Mouse (Mus musculus): ENCODE data around the gene Ndel1.
"Not testable (repeated sequence)": the region's sequence is repeated elsewhere in the genome, so short reads cannot be mapped to it uniquely, and the experiment has no call there.

Ndel1 gene

DNA sequence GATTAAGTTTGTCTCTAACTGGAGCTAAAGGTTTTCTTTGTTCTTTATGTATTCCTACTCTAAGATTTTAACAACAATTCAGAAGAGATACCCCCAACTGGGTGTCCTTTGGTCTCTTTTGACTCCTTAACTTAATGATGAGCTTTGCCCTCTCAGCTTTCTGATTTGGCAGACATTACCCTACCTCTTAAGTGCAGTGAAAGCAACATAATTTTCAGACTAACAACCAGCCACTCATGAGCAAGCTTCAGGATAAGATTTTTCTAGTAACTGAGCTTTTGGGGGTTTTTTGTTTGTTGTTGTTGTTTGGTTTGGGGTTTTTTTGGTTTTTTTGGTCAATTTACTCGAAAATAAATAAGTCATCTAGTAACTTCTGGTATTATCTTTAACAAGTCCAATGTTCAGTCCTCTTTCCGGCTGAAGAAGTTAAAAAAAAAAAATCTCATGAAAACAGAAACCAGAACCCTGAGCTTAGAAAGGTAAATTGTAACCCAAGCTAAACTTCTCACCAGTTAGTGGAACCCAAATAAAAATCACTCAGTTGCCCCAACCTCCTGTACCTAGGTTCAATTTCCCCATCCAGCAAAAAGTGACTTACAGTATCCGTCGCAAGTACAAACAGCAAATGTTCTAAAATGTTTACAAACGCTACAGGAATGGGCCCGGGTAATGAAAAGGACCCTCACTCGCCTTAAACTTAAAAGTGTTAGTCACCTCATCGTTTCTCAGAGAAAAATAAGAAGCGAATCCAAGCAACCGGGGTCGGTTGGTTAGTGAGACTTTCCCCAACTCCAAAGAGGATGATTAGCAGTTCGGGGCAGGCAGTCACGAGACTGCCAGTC, 19.8 kb downstream of the Ndel1 start:
- DNase-seq (ENCODE audit: low read depth, low spot score) = no peak

DNA sequence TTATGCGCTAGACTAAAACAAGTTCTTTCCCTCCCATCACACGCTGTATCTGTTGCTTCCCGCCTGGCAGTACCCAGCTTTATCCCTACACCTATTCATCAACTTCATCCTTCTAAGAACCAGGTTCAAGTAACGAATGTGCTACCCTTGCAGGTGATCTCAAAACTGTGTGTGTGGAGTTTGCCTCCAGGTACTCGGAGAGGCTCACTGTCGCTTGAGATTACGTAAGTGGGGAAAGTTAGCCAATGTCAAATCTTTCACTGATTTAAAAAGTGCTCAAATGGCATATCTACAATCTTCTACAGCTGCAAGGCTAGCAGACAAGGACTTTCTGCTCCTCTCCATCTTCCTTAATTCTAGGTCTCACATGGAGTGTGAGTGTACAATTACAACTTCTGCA, 20.8 kb downstream of the Ndel1 start:
- no peak for DNase-seq (ENCODE audit: low read depth, low spot score)

- no peak for DNase-seq (ENCODE audit: low read depth, low spot score)
Measured at GRCm38 (mm10) chr11:68839606-68840005, 32.1 kb downstream of the Ndel1 start.

- DNase-seq (ENCODE audit: low read depth, low spot score) = no peak
Measured at GRCm38 (mm10) chr11:68835034-68835433, 36.6 kb downstream of the Ndel1 start.

GRCm38 (mm10) chr11:68833593-68833992, 38.1 kb downstream of the Ndel1 start:
- DNase-seq (ENCODE audit: low read depth, low spot score) = no peak

DNA sequence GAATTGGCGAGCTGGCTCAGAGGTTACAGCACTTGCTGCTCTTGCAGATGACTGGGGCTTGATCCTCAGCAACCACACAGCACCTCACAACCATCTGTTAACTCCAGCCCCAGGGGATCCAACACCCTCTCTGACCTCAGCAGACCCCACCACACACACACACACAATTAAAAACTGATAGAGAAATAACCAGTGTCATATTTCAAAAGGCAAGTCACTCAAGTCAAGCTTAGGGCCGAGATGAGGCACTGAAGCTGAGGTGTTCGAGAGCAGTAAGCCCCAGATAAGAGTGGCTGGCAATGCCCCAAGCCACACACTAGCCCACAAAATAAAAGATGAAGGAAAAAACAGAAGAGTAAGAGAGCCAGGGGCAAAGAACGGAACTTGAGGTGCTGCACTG, 38.9 kb downstream of the Ndel1 start:
- no peak for DNase-seq (ENCODE audit: low read depth, low spot score)

GRCm38 (mm10) chr11:68831580-68831979, 40.1 kb downstream of the Ndel1 start:
- DNase-seq (ENCODE audit: low read depth, low spot score) = not testable (repeated sequence)

- DNase-seq (ENCODE audit: low read depth, low spot score) = no peak
Measured at GRCm38 (mm10) chr11:68826735-68827134, 44.9 kb downstream of the Ndel1 start.

- no peak for DNase-seq (ENCODE audit: low read depth, low spot score)
Measured at GRCm38 (mm10) chr11:68822326-68822725, 49.3 kb downstream of the Ndel1 start.

DNA sequence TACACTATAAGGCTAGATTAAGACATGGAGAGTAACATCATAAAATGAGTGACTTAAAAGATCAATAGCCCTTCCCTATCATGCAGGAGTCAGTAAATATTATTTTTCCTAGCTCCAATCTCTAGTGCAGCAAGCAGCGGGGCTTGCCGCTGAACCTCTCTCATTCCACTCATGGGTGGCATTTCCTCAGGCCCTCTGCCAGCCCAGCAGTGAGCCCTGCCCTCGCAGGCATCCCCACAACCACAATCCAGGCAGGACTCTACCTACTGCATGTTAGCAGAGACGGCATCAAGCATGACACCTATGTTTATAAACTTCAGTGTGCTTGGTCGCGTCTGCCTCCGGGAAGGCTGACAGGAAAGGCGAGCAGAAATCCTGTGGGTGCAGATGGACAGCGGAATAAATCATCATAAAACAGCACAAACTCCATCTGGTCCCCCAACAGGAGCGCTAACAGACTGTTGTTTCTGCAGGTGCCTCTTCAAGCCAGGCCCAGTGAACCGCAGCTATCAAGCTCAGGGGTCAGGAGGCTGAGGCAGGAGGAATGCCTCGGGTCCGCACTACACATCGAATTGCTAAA, 52.3 kb downstream of the Ndel1 start:
- no peak for DNase-seq (ENCODE audit: low read depth, low spot score)

DNA sequence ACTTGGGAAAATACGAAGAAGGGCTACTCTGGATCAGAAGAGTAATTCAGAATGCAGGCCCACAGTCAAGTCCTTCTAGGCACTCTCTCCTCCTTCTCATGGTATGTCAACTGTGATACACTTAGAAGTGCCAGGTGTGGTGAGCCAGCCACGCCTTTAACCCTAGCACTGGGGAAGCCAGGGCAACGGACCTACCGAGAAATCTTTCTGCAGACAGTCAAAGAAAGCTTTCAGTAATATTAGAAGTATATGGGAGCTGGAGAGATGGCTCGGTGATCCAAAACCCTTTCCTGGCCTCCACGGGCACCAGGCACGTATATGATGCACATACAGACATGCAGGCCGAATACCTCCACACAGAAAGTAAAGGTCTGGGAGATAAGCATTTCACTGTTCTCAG, 53.2 kb downstream of the Ndel1 start:
- DNase-seq (ENCODE audit: low read depth, low spot score) = no peak

- DNase-seq (ENCODE audit: low read depth, low spot score) = no peak
Measured at GRCm38 (mm10) chr11:68811881-68812577, 59.6 kb downstream of the Ndel1 start.

- no peak for DNase-seq (ENCODE audit: low read depth, low spot score)
Measured at GRCm38 (mm10) chr11:68807787-68808186, 63.9 kb downstream of the Ndel1 start.

DNA sequence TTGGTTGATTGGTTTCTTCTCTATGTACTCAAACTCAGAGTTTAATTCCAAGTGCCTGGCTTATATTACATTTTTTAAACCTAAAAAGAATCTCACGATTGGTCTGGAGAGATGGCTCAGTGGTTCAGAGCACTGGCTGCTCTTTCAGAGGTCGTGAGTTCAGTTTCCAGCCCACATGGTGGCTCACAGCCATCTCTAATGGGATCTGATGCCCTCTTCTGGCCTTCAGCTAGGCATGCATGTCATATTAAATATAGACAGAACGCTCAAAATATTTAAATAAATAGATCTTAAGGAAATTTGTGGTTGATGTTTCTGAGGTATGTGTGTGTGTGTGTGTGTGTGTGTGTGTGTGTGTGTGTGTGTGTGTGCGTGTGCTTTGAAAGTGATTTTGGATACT, 66.5 kb downstream of the Ndel1 start:
- DNase-seq (ENCODE audit: low read depth, low spot score) = no peak

- no peak for DNase-seq (ENCODE audit: low read depth, low spot score)
Measured at GRCm38 (mm10) chr11:68798258-68798657, 73.4 kb downstream of the Ndel1 start.

DNA sequence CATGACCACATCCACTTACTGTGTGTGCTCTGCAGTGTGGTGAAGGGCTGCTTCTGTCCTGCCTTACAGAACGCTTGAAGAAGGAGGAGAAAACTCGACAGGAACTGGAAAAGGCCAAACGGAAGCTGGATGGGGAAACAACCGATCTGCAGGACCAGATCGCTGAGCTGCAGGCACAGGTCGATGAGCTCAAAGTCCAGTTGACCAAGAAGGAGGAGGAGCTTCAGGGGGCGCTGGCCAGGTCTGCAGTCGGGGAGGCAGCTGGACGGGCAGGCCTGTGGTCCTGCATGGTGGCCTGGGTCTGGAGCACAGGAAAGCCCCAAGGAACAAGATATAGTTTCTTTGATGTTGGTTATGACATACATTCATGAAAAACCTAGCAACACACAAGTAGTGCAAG, 79.9 kb downstream of the Ndel1 start:
- DNase-seq (ENCODE audit: low read depth, low spot score) = no peak

GRCm38 (mm10) chr11:68790720-68791119, 80.9 kb downstream of the Ndel1 start:
- DNase-seq (ENCODE audit: low read depth, low spot score) = no peak

DNA sequence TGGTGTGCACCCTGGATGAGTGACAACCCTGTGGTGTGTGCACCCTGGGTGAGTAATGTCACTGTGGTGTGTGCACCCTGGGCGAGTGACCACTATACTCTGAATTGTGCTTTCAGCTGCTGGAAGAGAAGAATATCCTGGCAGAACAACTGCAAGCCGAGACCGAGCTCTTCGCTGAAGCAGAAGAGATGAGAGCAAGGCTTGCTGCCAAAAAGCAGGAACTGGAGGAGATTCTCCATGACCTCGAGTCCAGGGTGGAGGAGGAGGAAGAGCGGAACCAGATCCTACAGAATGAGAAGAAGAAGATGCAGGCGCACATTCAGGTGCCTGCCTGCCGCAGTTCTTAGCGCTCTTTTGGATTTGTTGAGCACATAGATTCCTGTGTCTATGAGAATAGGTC, 84.4 kb downstream of the Ndel1 start:
- DNase-seq (ENCODE audit: low read depth, low spot score) = no peak

DNA sequence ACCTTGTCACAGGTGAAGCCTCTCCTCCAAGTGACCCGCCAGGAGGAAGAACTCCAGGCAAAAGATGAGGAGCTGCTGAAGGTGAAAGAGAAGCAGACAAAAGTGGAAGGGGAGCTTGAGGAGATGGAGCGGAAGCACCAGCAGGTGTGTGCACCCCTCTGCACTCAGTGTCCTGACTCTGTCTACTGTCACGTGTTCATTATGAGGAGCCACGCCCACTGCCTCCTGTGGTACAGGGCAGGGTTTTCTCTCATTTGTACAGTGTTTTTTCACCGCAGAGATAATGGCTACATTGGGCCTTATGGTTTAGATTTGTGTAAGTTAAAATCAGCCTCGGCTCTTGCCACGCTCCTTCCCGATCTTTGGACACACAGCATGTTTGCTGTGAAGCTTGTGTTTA, 85.8 kb downstream of the Ndel1 start:
- DNase-seq (ENCODE audit: low read depth, low spot score) = no peak

GRCm38 (mm10) chr11:68782336-68782735, 89.3 kb downstream of the Ndel1 start:
- no peak for DNase-seq (ENCODE audit: low read depth, low spot score)

DNA sequence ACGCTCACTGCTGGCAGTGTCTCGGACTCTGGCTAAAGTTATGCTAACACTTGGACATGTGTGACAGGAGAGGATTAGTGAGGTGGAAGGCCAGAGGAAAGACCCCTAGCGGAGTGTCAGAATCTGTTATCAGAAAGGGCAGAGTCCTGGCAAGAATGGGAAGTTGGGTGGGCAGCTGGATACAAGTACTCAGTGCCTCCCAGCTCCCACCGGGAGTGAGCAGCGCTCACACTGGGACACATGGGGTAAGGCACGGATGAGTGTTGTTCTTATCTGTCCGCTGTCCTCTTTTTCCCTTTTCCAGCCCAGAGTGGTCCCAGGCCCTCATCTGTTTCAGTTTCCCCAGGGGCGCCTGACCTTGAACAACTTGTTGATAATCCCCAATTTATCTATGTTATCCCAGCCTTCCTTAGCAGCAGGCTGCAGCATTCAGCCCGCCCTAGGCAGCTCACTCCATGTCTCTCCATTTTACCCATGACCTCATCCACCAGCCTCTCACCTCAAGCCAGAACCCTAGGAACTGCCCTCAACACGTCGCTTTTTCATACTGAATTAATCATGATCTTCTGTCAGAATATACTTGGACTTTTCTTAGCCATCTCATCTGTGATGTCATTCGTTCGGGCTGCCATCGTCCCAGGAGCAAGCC, 91.1 kb downstream of the Ndel1 start:
- DNase-seq (ENCODE audit: low read depth, low spot score) = no peak

GRCm38 (mm10) chr11:68779735-68780465, 91.8 kb downstream of the Ndel1 start:
- no peak for DNase-seq (ENCODE audit: low read depth, low spot score)

Data from telencephalon, adult 2 months (tissue).